Mouse (Mus musculus) midbrain, embryonic 11.5 days (tissue): Measurements from ENCODE around the gene Ugt1a7c. TPM values are rescaled to one million over a fixed set of nuclear protein-coding genes. Genes with fewer than 3 reads are reported as not detected.
"Not testable (repeated sequence)": the region's sequence is repeated elsewhere in the genome, so short reads cannot be mapped to it uniquely, and the experiment has no call there.

Source experiments
- ATAC-seq: fragments of 200-750 bp; cut with Nextera tagmentation; 2 replicates; pipeline ENCODE4 v1.8.0; 2017; ENCODE audit warnings: moderate TSS enrichment, moderate library complexity; ENCODE audit not compliant: low FRiP score
- DNase-seq: peaks from one replicate; pipeline ENCODE4 v3.0.0; 2015; ENCODE audit warnings: low spot score; ENCODE audit errors: missing footprints
- H3K27ac ChIP-seq: fragments of 300-500 bp; sonication (generic); 2 replicates; pipeline ENCODE4 v1.5.1; 2014; ENCODE audit warnings: low read depth, low read length
- H3K27me3 ChIP-seq: fragments of 300-500 bp; sonication (generic); 2 replicates; pipeline ENCODE4 v1.6.1; 2014; ENCODE audit warnings: mild to moderate bottlenecking, low read length, moderate library complexity, mixed read lengths; ENCODE audit not compliant: control insufficient read depth, insufficient read depth
- H3K36me3 ChIP-seq: fragments of 300-500 bp; sonication (generic); 2 replicates; pipeline ENCODE4 v1.6.1; 2014; ENCODE audit warnings: mild to moderate bottlenecking, low read length, moderate library complexity, mixed read lengths; ENCODE audit not compliant: control insufficient read depth, insufficient read depth
- H3K4me1 ChIP-seq: fragments of 300-500 bp; sonication (generic); 2 replicates; pipeline ENCODE4 v1.6.1; 2014; ENCODE audit warnings: low read length; ENCODE audit not compliant: control insufficient read depth, insufficient read depth
- H3K4me2 ChIP-seq: fragments of 300-500 bp; sonication (generic); 2 replicates; pipeline ENCODE4 v1.6.1; 2014; ENCODE audit warnings: mild to moderate bottlenecking, moderate library complexity
- H3K4me3 ChIP-seq: fragments of 300-500 bp; sonication (generic); 2 replicates; pipeline ENCODE4 v1.5.1; 2014; ENCODE audit warnings: low read depth, low read length
- H3K9ac ChIP-seq: fragments of 300-500 bp; sonication (generic); 2 replicates; pipeline ENCODE4 v1.6.1; 2014; ENCODE audit warnings: low read length
- H3K9me3 ChIP-seq: fragments of 300-500 bp; sonication (generic); 2 replicates; pipeline ENCODE4 v1.6.1; 2016; ENCODE audit warnings: low read length; ENCODE audit not compliant: control insufficient read depth
- WGBS: fragments of 180-500 bp; shearing (Covaris S2); extraction: QIAGEN DNeasy Blood & Tissue Kit; methylation state at CpG from one replicate; pipeline ENCODE4 v1.1.7; 2014; 5-methylcytosine and 5-hydroxymethylcytosine counted together
- polyA plus RNA-seq: library from polyadenylated mRNA; unstranded; fragments of >200 nt; fragmentation: Nextera tagmentation; extraction: Ambion mirVana; gene quantifications from 2 replicates; pipeline ENCODE4 v1.2.1, GENCODE M21; 2014

Gene Ugt1a7c
- polyA plus RNA-seq, 1 experiment from 2014 or later = 1.2 TPM

GRCm38 (mm10) chr1:88222216-88222615 is 127.4 kb downstream of the Ugt1a7c start:
- H3K27me3 ChIP-seq = no peaks in the 10 kb centered on the region
- H3K4me1 ChIP-seq = no peaks in the 10 kb centered on the region
- no peak overlapping the region for H3K9ac ChIP-seq
- ATAC-seq (no peak), DNase-seq (peak; percentile 80)
- no peak overlapping the region for H3K4me3 ChIP-seq
- H3K27ac ChIP-seq = no peak overlapping the region
- no peaks in the 10 kb centered on the region for H3K36me3 ChIP-seq
- H3K4me2 ChIP-seq = no peak overlapping the region
- WGBS = 54% methylated on average over 2 of the region's 2 CpGs
- peaks cover 28% of the 10 kb centered on the region for H3K9me3 ChIP-seq

GRCm38 (mm10) chr1:88223011-88223515 is 128.2 kb downstream of the Ugt1a7c start:
- peak; percentile 73 for DNase-seq
- not testable (repeated sequence) for ATAC-seq

GRCm38 (mm10) chr1:88223591-88223990 is 128.7 kb downstream of the Ugt1a7c start:
- Histone ChIP-seq H3K27me3 (no peaks in the 10 kb centered on the region), H3K27ac (no peak overlapping the region), H3K4me1 (no peaks in the 10 kb centered on the region), H3K9me3 (peaks cover 37% of the 10 kb centered on the region), H3K4me2 (no peak overlapping the region), H3K4me3 (no peak overlapping the region), H3K36me3 (no peaks in the 10 kb centered on the region), H3K9ac (no peak overlapping the region)
- ATAC-seq (no peak), DNase-seq (no peak)
- WGBS = 61% methylated on average over 1 of the region's 1 CpGs

More at GRCm38 (mm10) chr1:88223011-88223515, 128.2 kb downstream of the Ugt1a7c start:
- H3K27ac ChIP-seq, H3K36me3 ChIP-seq, H3K9ac ChIP-seq, H3K4me2 ChIP-seq, H3K27me3 ChIP-seq, H3K4me1 ChIP-seq, H3K4me3 ChIP-seq: not testable (repeated sequence)
- peaks cover 32% of the 10 kb centered on the region for H3K9me3 ChIP-seq

- ATAC-seq (no peak), DNase-seq (no peak)
- H3K4me3 ChIP-seq = no peak overlapping the region
- WGBS = 68% methylated on average over 2 of the region's 2 CpGs
- no peaks in the 10 kb centered on the region for H3K36me3 ChIP-seq
- no peak overlapping the region for H3K27ac ChIP-seq
- no peaks in the 10 kb centered on the region for H3K27me3 ChIP-seq
- no peaks in the 10 kb centered on the region for H3K4me1 ChIP-seq
- no peak overlapping the region for H3K4me2 ChIP-seq
- H3K9ac ChIP-seq = no peak overlapping the region
- peaks cover 43% of the 10 kb centered on the region for H3K9me3 ChIP-seq
Observed at GRCm38 (mm10) chr1:88224029-88224776, 129.3 kb downstream of the Ugt1a7c start.

GRCm38 (mm10) chr1:88225301-88225700 is 130.4 kb downstream of the Ugt1a7c start:
- H3K36me3 ChIP-seq, ATAC-seq, H3K4me2 ChIP-seq, H3K4me1 ChIP-seq, H3K27ac ChIP-seq, H3K27me3 ChIP-seq, H3K4me3 ChIP-seq, DNase-seq, H3K9ac ChIP-seq: not testable (repeated sequence)
- 44% methylated on average over 2 of the region's 2 CpGs for WGBS
- peaks cover 54% of the 10 kb centered on the region for H3K9me3 ChIP-seq

GRCm38 (mm10) chr1:88225741-88226140 is 130.9 kb downstream of the Ugt1a7c start:
- Histone ChIP-seq H3K27ac (no peak overlapping the region), H3K27me3 (no peaks in the 10 kb centered on the region), H3K36me3 (no peaks in the 10 kb centered on the region), H3K9me3 (peaks cover 59% of the 10 kb centered on the region), H3K4me2 (no peak overlapping the region), H3K4me1 (no peaks in the 10 kb centered on the region), H3K4me3 (no peak overlapping the region), H3K9ac (no peak overlapping the region)
- no peak for ATAC-seq
- DNase-seq = no peak

GRCm38 (mm10) chr1:88226670-88227379 is 132.0 kb downstream of the Ugt1a7c start, which contains the start of gene Mroh2a:
TSS of gene Mroh2a (plus strand) at chr1:88226986.
- H3K36me3 ChIP-seq = no peaks in the 10 kb centered on the region
- peaks cover 69% of the 10 kb centered on the region for H3K9me3 ChIP-seq
- no peak within 1 kb of the TSS for H3K4me2 ChIP-seq
- no peak within 1 kb of the TSS for H3K9ac ChIP-seq
- no peaks in the 10 kb centered on the region for H3K27me3 ChIP-seq
- no peak within 1 kb of the TSS for H3K4me3 ChIP-seq
- no peak within 1 kb of the TSS for H3K27ac ChIP-seq
- DNase-seq (no peak), ATAC-seq (no peak)
- no peaks in the 10 kb centered on the region for H3K4me1 ChIP-seq
- WGBS = 51% methylated on average over 5 of the region's 5 CpGs

- H3K27me3 ChIP-seq = no peaks in the 10 kb centered on the region
- no peak overlapping the region for H3K27ac ChIP-seq
- H3K4me2 ChIP-seq = no peak overlapping the region
- DNase-seq = no peak
- peaks cover 72% of the 10 kb centered on the region for H3K9me3 ChIP-seq
- 59% methylated on average over 2 of the region's 2 CpGs for WGBS
- H3K9ac ChIP-seq = no peak overlapping the region
- H3K36me3 ChIP-seq = no peaks in the 10 kb centered on the region
- ATAC-seq = no peak
- H3K4me3 ChIP-seq = no peak overlapping the region
- no peaks in the 10 kb centered on the region for H3K4me1 ChIP-seq
Observed at GRCm38 (mm10) chr1:88227482-88227881, 132.6 kb downstream of the Ugt1a7c start.

GRCm38 (mm10) chr1:88228121-88228520 is 133.3 kb downstream of the Ugt1a7c start:
- 0 out of 2 replicates have a peak, but pooled peaks have one; percentile 8 for ATAC-seq

More at GRCm38 (mm10) chr1:88228121-88228520, 133.3 kb downstream of the Ugt1a7c start:
- H3K27ac ChIP-seq = no peak overlapping the region
- no peak overlapping the region for H3K9ac ChIP-seq
- H3K4me1 ChIP-seq = no peaks in the 10 kb centered on the region
- WGBS = 69% methylated on average over 7 of the region's 7 CpGs
- no peak overlapping the region for H3K4me2 ChIP-seq
- H3K9me3 ChIP-seq = peaks cover 79% of the 10 kb centered on the region
- DNase-seq = no peak
- no peaks in the 10 kb centered on the region for H3K27me3 ChIP-seq
- H3K36me3 ChIP-seq = no peaks in the 10 kb centered on the region
- H3K4me3 ChIP-seq = no peak overlapping the region
